Mouse (Mus musculus): ENCODE data around the gene Bsph1. TPM values are rescaled to one million over a fixed set of nuclear protein-coding genes. Genes with fewer than 3 reads are reported as not detected.
"Not testable (repeated sequence)": the region's sequence is repeated elsewhere in the genome, so short reads cannot be mapped to it uniquely, and the experiment has no call there.

Bsph1 gene
- polyA plus RNA-seq (2015; fragmentation: Nextera tagmentation; extraction: Ambion mirVana) = not detected in 2 replicates

GRCm38 (mm10) chr7:13450541-13450940, at the start of gene Bsph1:
TSS of gene Bsph1 (plus strand) at chr7:13450841.
- H3K9ac ChIP-seq (ENCODE audit: low read length); H3K4me2 ChIP-seq (ENCODE audit: low read depth, low read length); H3K27ac ChIP-seq (ENCODE audit: low read length); ATAC-seq (ENCODE audit: insufficient read depth, low FRiP score); H3K4me3 ChIP-seq (replicated peaks; ENCODE audit: low read length); H3K36me3 ChIP-seq (ENCODE audit: control insufficient read depth, insufficient read depth, low read length); H3K27me3 ChIP-seq (ENCODE audit: control insufficient read depth, insufficient read depth, low read length); H3K9me3 ChIP-seq (replicated peaks; ENCODE audit: control insufficient read depth, low read length); H3K4me1 ChIP-seq (ENCODE audit: control insufficient read depth, insufficient read depth, low read length): not testable (repeated sequence)
- 55% methylated on average over 1 of the region's 1 CpGs for WGBS

- H3K4me1 ChIP-seq (ENCODE audit: control insufficient read depth, insufficient read depth, low read length) = no peaks in the 10 kb centered on the region
- H3K9ac ChIP-seq (ENCODE audit: low read length) = no peak overlapping the region
- no peaks in the 10 kb centered on the region for H3K9me3 ChIP-seq (replicated peaks; ENCODE audit: control insufficient read depth, low read length)
- no peaks in the 10 kb centered on the region for H3K27me3 ChIP-seq (ENCODE audit: control insufficient read depth, insufficient read depth, low read length)
- ATAC-seq (ENCODE audit: insufficient read depth, low FRiP score) = no peak
- H3K36me3 ChIP-seq (ENCODE audit: control insufficient read depth, insufficient read depth, low read length) = no peaks in the 10 kb centered on the region
- 55% methylated on average over 1 of the region's 1 CpGs for WGBS
- no peak overlapping the region for H3K4me2 ChIP-seq (ENCODE audit: low read depth, low read length)
- H3K4me3 ChIP-seq (replicated peaks; ENCODE audit: low read length) = no peak overlapping the region
- H3K27ac ChIP-seq (ENCODE audit: low read length) = no peak overlapping the region
Measured at GRCm38 (mm10) chr7:13511539-13511938, 60.9 kb downstream of the Bsph1 start.

Other genes with a start within 250 kb of the Bsph1 start
- gene Vmn1r89, start 237.8 kb upstream of the Bsph1 start, polyA plus RNA-seq (2015; fragmentation: Nextera tagmentation; extraction: Ambion mirVana) = not detected in 2 replicates
- gene Lig1, start 173.6 kb upstream of the Bsph1 start, polyA plus RNA-seq (2015; fragmentation: Nextera tagmentation; extraction: Ambion mirVana) = 75.0 and 84.8 TPM in 2 replicates
- 7.6 and 10.1 TPM in 2 replicates for gene Zswim9, start 172.1 kb upstream of the Bsph1 start, polyA plus RNA-seq (2015; fragmentation: Nextera tagmentation; extraction: Ambion mirVana)
- gene Pla2g4c, start 126.2 kb upstream of the Bsph1 start, polyA plus RNA-seq (2015; fragmentation: Nextera tagmentation; extraction: Ambion mirVana) = 1.1 and 1.7 TPM in 2 replicates
- not detected in 2 replicates for gene Cabp5, start 52.7 kb upstream of the Bsph1 start, polyA plus RNA-seq (2015; fragmentation: Nextera tagmentation; extraction: Ambion mirVana)
- not detected in 2 replicates for gene Bsph2, start 120.2 kb downstream of the Bsph1 start, polyA plus RNA-seq (2015; fragmentation: Nextera tagmentation; extraction: Ambion mirVana)
- not detected in 2 replicates for gene Sult2a5, start 173.1 kb downstream of the Bsph1 start, polyA plus RNA-seq (2015; fragmentation: Nextera tagmentation; extraction: Ambion mirVana)

Measured in stomach, embryonic 16.5 days (tissue).